Mouse (Mus musculus): ENCODE data around the gene Ano4.
A peak's percentile ranks its signal among the peaks of the same experiment; 100 is the strongest.

The Ano4 gene

DNA sequence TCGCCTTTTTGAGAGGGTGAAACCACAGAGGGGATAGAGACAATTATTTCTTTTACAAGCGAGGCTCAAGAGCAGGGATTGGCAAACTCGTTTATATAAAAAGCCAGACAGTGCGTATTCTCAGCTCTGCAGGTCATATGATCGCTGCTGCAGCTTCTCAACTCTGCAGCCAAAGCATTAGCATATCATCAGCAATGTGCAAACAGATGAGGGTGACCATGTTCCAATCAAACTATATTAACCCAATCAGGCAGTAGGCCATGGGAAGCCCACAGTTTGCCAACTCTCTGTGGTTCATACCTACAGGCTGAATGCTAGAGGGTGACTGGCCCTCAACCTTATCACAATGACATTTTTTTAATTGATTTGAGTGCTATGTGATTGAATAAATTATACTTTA lies 64.2 kb downstream of the Ano4 start:
- DNase-seq (ENCODE audit: low spot score): no peak

DNA sequence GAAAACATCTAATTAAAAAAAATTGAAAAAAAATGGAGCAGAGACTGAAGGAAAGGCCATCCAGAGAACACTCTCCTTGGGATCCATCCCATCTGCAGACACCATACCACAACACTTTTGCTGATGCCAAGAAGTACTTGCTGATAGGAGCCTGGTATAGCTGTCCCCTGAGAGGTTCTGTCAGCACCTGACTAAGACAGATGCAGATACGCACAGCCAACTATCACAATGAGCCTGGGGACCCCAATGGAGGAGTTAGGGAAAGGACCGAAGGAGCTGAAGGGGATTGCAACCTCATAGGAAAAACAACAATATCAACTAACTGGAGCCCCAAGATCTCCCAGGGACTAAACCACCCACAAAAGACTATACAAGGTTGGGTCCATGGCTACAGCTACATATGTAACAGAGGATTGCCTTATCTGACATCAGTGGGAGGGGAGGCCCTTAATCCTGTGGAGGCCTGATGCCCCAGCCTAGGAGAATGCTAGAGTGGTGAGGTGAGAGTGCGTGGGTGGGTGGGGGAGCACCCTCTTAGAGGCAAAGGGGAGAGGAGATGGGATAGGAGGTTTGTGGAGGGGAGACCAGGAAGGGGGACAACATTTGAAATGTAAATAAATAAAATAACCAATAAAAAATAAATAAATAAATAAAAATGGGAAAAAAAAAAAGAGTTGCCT lies 71.4 kb downstream of the Ano4 start:
- no peak for DNase-seq (ENCODE audit: low spot score)

- no peak for DNase-seq (ENCODE audit: low spot score)
These were observed 77.2 kb downstream of the Ano4 start for GRCm38 (mm10) chr10:89267312-89267711.

GRCm38 (mm10) chr10:89263396-89263795 lies 81.2 kb downstream of the Ano4 start:
- no peak for DNase-seq (ENCODE audit: low spot score)

DNA sequence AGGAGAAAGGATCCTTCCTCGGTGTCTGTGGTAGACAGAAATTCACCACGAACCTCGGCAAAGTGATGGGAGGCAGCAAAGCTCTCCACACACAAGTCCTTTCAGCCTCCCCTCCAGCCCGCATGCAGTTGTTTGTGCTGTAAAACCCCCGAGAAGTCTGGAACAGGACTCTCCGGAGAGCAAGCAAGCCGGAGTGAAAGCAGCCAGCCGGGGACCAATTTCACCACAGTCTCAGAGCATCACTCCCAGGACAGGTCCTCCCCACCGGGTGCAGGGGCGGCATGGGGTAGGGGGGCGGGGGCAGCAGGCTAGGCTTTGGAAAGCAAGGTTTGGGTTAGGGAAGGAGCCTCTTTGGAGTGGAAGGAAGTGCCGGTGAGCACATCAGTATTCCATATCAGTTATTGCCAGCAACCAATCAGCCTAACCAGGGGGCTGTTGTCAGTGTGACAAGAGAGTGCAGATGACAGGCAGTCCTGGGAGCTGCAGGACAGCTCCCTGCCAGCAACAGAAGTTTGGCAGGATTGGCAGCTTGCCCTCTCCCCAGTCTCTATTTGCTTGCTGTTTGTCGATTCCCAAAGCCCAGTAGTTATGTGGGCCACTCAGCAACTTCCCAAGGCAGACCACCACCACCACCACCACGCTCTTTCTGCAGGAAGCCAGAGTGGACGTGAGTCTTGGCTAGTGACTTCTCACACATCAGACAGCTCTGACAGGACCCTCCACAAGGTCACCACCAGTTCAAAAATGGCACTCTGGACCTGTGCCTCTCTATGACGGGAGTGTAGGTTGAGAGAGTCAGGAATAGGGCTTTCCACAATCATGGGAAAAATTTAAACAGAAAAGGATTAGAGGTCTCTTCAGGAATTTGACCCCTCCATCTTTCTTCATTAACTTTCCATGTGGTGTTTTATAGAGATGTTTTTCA lies 86.8 kb downstream of the Ano4 start:
- DNase-seq (ENCODE audit: low spot score): peak; percentile 2

DNA sequence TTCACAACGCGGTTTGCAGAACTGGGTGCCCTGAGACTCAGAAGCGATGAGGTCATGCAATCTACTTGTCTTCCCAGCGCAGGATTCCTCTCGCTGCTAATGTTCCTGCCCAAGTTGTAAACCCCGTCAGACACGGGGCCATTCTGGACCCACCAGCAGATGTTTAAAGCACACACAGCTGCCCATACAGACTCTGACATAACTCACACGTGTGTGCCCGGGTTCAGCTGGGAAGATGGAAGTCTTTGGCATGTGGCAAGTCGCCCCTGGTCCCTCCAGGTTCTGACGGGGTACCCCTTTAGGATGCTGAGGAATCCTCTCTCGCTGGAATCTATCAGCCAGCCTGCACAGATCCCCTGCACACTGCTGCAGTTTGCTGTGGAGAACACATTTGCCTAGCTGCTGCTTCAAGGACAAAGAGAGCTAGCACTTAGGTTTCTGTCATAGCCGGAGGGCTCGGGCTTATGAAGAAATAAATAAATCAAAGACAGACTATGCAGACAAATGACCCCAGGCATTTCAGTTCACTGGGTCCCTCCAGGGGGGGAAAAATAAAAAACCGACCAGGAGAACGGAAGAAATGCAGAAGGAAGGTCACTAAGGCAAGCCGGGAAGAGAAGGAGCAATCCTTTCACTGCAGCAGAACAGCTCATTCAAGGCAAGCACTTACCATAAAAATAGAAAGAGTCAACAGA lies 87.7 kb downstream of the Ano4 start:
- DNase-seq (ENCODE audit: low spot score): peak; percentile 5

- no peak for DNase-seq (ENCODE audit: low spot score)
These were observed 89.8 kb downstream of the Ano4 start for GRCm38 (mm10) chr10:89254765-89255164.

DNA sequence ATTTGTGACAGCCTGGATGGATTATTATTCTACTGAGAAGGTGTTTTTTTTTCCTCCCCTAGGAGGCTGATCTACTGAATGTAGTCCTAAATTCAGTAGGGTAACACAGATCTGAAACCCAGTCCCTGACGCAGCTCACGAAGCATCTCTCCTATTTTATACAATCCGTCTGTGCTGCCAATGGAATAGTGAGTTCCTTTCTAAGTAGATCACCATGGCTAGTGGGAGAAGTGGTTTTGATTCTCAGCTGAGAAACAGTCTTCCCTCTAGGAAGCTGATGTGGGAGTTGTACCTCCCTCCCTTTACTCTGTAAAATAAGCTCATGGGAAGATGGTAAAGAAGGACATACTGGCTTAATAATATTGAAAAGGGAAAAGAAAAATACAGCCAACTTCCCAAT lies 90.8 kb downstream of the Ano4 start:
- no peak for DNase-seq (ENCODE audit: low spot score)

DNA sequence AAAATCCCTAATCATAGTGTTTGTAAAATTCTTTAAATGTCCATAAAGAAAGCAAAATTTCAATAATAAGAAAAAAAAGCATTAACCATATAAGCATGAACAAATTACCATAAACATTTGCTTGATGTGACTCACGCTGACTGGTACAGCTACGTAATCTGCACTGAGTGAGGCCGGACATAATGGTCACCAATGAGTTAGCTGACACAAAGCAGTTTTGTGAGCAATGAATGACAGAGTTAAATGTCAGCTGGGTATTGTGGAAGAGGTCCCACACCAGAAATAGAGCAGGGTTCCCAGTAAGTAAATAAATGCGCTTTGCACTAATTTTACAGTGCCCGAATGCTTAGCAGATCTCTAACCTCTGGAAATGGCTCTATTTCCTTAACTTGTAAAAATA lies 91.9 kb downstream of the Ano4 start:
- no peak for DNase-seq (ENCODE audit: low spot score)

GRCm38 (mm10) chr10:89243808-89244207 lies 100.8 kb downstream of the Ano4 start:
- DNase-seq (ENCODE audit: low spot score): no peak

- DNase-seq (ENCODE audit: low spot score): peak; percentile 16
These were observed 120.0 kb downstream of the Ano4 start for GRCm38 (mm10) chr10:89224524-89224923.

- no peak for DNase-seq (ENCODE audit: low spot score)
These were observed 122.1 kb downstream of the Ano4 start for GRCm38 (mm10) chr10:89222284-89222989.

DNA sequence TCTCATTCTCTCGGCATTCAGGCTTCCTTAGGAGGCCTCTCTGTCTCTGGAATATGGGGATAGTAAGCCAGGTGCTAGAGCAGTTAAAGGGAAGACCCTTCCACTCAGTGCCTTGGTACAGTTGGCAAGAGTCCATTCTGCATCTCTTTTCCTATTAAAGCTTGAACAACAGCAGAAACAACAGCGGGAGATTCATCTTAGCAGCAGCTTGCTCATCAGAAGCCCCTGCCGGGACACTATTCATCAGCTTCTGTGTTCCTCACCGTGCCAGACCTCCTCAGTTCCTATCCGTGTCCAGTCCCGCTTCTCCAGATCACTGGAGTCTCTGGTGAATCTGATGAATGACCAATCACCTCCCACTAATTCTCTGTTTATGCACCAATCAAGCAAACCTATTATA lies 128.5 kb downstream of the Ano4 start:
- no peak for DNase-seq (ENCODE audit: low spot score)

GRCm38 (mm10) chr10:89205858-89206257 lies 138.7 kb downstream of the Ano4 start:
- no peak for DNase-seq (ENCODE audit: low spot score)

DNA sequence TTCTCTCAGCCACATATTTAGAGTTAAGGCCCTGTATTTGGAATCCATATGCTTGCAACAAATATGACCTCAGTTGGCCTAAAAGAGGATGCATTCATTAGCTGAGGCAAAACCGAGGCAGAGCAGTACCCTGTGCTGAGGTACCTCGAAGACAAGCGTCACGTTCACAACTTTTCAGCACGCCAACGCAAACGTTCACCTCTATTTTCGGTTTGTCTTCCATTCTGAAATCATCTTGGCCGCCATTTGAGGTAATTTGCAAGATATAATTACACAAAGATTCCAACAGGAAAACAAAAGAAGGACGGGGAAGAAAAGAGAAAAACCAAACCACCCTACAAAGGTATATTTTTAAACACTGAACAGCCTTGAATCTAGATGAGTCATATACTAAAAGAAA lies 148.1 kb downstream of the Ano4 start:
- DNase-seq (ENCODE audit: low spot score): no peak

- no peak for DNase-seq (ENCODE audit: low spot score)
These were observed 149.5 kb downstream of the Ano4 start for GRCm38 (mm10) chr10:89195068-89195467.

DNA sequence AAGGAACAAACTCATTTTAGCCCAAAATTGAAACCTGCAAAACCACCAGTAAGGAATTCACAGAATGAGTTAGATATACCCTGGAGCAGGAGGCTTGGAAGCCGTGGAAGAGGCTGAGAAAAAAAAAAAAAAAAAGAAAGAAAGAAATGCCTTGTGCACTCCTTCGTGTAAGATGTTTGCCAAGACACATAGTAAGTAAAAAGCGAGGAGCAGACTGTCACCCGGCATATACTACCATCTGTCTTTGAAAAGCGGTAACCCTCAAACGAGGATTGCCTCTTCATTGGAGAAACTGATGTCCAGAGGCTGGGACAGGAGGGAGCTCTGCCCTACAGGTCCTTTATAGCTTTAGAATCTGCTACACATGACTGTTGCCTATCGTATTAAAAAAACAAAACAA lies 150.1 kb downstream of the Ano4 start:
- DNase-seq (ENCODE audit: low spot score): no peak

GRCm38 (mm10) chr10:89177921-89178320 lies 166.6 kb downstream of the Ano4 start:
- DNase-seq (ENCODE audit: low spot score): no peak

DNA sequence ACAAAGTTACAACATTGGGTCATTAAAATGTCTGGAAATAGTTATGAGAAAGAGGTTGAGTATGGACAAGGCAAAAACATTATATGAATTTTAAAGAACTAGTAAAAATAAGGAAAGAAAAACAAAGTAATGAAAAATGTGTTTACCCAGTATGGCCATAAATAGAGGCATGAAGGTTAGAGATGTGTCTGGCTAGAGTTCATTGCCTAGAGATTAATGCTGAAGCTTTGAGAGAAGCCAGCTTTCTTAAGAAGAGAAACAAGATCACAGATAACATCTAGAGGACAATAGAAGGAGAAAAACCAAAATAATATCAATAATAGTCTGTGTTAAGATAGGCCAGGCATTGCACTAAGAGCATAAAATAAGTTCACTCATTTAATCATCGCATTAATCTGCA lies 180.0 kb downstream of the Ano4 start:
- DNase-seq (ENCODE audit: low spot score): no peak

- DNase-seq (ENCODE audit: low spot score): no peak
These were observed 189.1 kb downstream of the Ano4 start for GRCm38 (mm10) chr10:89155502-89155901.

- no peak for DNase-seq (ENCODE audit: low spot score)
These were observed 189.6 kb downstream of the Ano4 start for GRCm38 (mm10) chr10:89154797-89155465.

- DNase-seq (ENCODE audit: low spot score): no peak
These were observed 195.4 kb downstream of the Ano4 start for GRCm38 (mm10) chr10:89149166-89149565.

Data from yolk sac, embryonic 10.5 days (tissue).